Comparison of ENCODE assay signal across 8 mouse cellular contexts in the genomic region with DNA sequence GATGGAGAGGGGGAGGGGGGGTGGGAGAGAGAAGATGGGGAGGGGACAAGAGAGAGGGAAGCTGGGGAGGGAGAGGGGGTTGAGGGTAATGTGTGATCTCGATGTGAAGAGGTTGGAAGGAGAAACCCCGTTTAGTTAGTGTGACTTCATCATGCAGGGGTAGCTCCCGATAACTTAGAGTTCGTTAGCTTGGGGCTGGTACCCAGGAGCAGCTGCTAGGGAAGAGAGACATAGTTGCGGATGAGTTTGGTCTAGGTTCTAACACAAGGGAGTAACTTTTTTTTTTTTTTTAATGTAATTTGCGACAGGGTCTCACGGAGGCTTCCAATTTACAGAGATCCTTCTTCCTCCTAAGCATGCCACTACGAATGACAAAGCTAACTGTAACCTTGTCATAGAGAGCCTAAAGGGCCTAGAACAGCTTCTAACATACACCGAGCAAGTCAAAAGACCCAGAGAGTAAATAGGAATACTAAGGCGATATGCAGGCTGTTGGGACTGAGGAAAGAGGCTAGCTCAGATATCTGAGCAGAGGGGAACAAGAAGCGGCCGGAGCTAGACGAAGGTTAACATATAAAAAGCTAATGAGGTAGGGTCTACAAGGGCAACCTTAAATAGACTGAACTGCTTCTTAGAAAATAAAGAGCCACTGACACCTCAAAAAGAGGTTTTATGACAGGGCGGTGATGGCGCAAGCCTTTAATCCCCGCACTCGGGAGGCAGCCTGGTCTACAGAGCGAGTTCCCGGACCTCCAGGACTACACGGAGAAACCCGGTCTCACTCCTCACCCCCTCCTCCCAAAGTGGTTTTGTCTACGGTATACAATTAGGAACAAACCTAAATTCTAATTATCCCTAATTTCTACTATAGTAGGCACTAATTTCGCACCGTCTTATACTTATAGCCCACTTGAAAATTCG. TPM values are rescaled to one million over a fixed set of nuclear protein-coding genes. Genes with fewer than 3 reads are reported as not detected.
DNase-seq lines count a peak whose midpoint lies in the region; ATAC-seq and TF ChIP-seq lines count a peak whose summit lies in the region.

No protein-coding gene starts in this region.

- TF ChIP-seq POLR2A in limb, embryonic 14.5 days (IDR thresholded peaks at IDR 0.05; ENCODE audit: borderline replicate concordance, extremely low read depth, insufficient read depth, insufficient read length) = no peak; the same call in 1 of the 2 replicates

- TF ChIP-seq CTCF in E14TG2a.4 (conservative IDR thresholded peaks at IDR 0.05; ENCODE audit: low read length) = no peak

- peaks cover 8% of the 10 kb centered on the region; the same call in 1 of the 2 replicates for H3K4me1 ChIP-seq in heart, embryonic 10.5 days
- H3K4me1 ChIP-seq in E14TG2a.4 (replicated peaks; ENCODE audit: low read depth, low read length) = peaks cover 20% of the 10 kb centered on the region
- peaks cover 3% of the 10 kb centered on the region; the same call in 1 of the 2 replicates for H3K4me1 ChIP-seq in limb, embryonic 14.5 days (ENCODE audit: control insufficient read depth, insufficient read depth, low read length)
- no peaks in the 10 kb centered on the region for H3K4me1 ChIP-seq in neural tube, embryonic 11.5 days (ENCODE audit: control insufficient read depth, insufficient read depth, low read length)

- H3K36me3 ChIP-seq in heart, embryonic 10.5 days = no peaks in the 10 kb centered on the region
- H3K36me3 ChIP-seq in E14TG2a.4 (ENCODE audit: insufficient read depth, low read length) = no peaks in the 10 kb centered on the region
- no peaks in the 10 kb centered on the region for H3K36me3 ChIP-seq in limb, embryonic 14.5 days (ENCODE audit: control insufficient read depth, insufficient read depth, low read length)
- no peaks in the 10 kb centered on the region for H3K36me3 ChIP-seq in neural tube, embryonic 11.5 days (ENCODE audit: control insufficient read depth, insufficient read depth, low read length)

- 12% methylated on average over 25 of the region's 25 CpGs for WGBS in heart, embryonic 10.5 days
- 5% methylated on average over 25 of the region's 25 CpGs for WGBS in limb, embryonic 14.5 days
- WGBS in neural tube, embryonic 11.5 days = 6% methylated on average over 25 of the region's 25 CpGs

- no peaks in the 10 kb centered on the region for H3K9me3 ChIP-seq in heart, embryonic 10.5 days
- H3K9me3 ChIP-seq in E14TG2a.4 (ENCODE audit: low read length) = no peaks in the 10 kb centered on the region
- no peaks in the 10 kb centered on the region for H3K9me3 ChIP-seq in limb, embryonic 14.5 days (ENCODE audit: control insufficient read depth, low read length)
- no peaks in the 10 kb centered on the region for H3K9me3 ChIP-seq in neural tube, embryonic 11.5 days (ENCODE audit: control insufficient read depth, low read length)

- DNase-seq in heart, embryonic 10.5 days (ENCODE audit: low spot score) = no peak
- DNase-seq in heart, postnatal 25 days (ENCODE audit: low spot score) = no peak
- peak; percentile 23 for DNase-seq in embryo, embryonic 10 days (ENCODE audit: low spot score)
- peak; percentile 3 for DNase-seq in limb, embryonic 14.5 days (ENCODE audit: low spot score)
- DNase-seq in neural tube, embryonic 11.5 days (ENCODE audit: low spot score) = no peak
- DNase-seq in thymus, postnatal 25 days = peak; percentile 54

- intact Hi-C loops in heart, postnatal 25 days (cut with DNase I) = loop anchor here (5.0 to 10.0 kb wide), 3 partner anchors 100 to 342 kb away; a partner anchor contains a TSS

- H3K4me2 ChIP-seq in limb, embryonic 14.5 days (replicated peaks; ENCODE audit: low read depth, low read length, severe bottlenecking) = peak overlapping the region; percentile 65
- peak overlapping the region; percentile 79 for H3K4me2 ChIP-seq in neural tube, embryonic 11.5 days (ENCODE audit: low read depth)

- H3K27ac ChIP-seq in heart, embryonic 10.5 days = peak overlapping the region; percentile 93
- peak overlapping the region; percentile 93 for H3K27ac ChIP-seq in limb, embryonic 14.5 days (replicated peaks; ENCODE audit: low read depth, low read length)
- peak overlapping the region; percentile 90 for H3K27ac ChIP-seq in neural tube, embryonic 11.5 days (ENCODE audit: low read depth, low read length)

- H3K4me3 ChIP-seq in heart, embryonic 10.5 days = peak overlapping the region; percentile 82
- peak overlapping the region; percentile 95 for H3K4me3 ChIP-seq in E14TG2a.4 (replicated peaks; ENCODE audit: low read length)
- H3K4me3 ChIP-seq in limb, embryonic 14.5 days (replicated peaks; ENCODE audit: low read length) = peak overlapping the region; percentile 82
- H3K4me3 ChIP-seq in neural tube, embryonic 11.5 days (ENCODE audit: low read depth, low read length) = peak overlapping the region; percentile 56

- H3K27me3 ChIP-seq in heart, embryonic 10.5 days (ENCODE audit: insufficient read depth, poor library complexity, severe bottlenecking) = no peaks in the 10 kb centered on the region
- no peaks in the 10 kb centered on the region for H3K27me3 ChIP-seq in E14TG2a.4 (ENCODE audit: insufficient read depth, low read length)
- H3K27me3 ChIP-seq in limb, embryonic 14.5 days (ENCODE audit: control insufficient read depth, insufficient read depth, low read length) = no peaks in the 10 kb centered on the region
- H3K27me3 ChIP-seq in neural tube, embryonic 11.5 days (ENCODE audit: control insufficient read depth, insufficient read depth, low read length) = no peaks in the 10 kb centered on the region

- H3K9ac ChIP-seq in limb, embryonic 14.5 days (ENCODE audit: low read depth, low read length, severe bottlenecking) = peak overlapping the region; percentile 69
- H3K9ac ChIP-seq in neural tube, embryonic 11.5 days (ENCODE audit: low read length) = peak overlapping the region; percentile 81

- peak; percentile 6; the same call in 1 of the 2 replicates for ATAC-seq in granulocyte monocyte progenitor cell, adult 5-6 weeks (replicated peaks; ENCODE audit: poor library complexity, severe bottlenecking)
- peak; percentile 16 for ATAC-seq in limb, embryonic 14.5 days (ENCODE audit: low FRiP score, low read depth)
- ATAC-seq in neural tube, embryonic 11.5 days (ENCODE audit: insufficient read depth, low FRiP score, low TSS enrichment) = peak; percentile 51

RNA-seq across cellular contexts. Expression of a gene that starts 0.5 kb away (rescaled TPM):
- polyA plus RNA-seq in heart, embryonic 10.5 days (2016; fragmentation: Nextera tagmentation; extraction: Ambion mirVana) = 138 and 187 TPM in 2 replicates
- total RNA-seq in heart, postnatal 25 days (2021) = 100 to 1,000 TPM; 231 to 256 TPM
- total RNA-seq in granulocyte monocyte progenitor cell, adult 5-6 weeks (2014; fragmentation: Nextera tagmentation) = 128 and 160 TPM in 2 replicates
- 61.3 and 84.4 TPM in 2 replicates for total RNA-seq in granulocyte monocyte progenitor cell, adult 5-6 weeks (2017)
- polyA plus RNA-seq in limb, embryonic 14.5 days (2012; rRNA removed) = 78.3 and 87.5 TPM in 2 replicates
- 92.0 and 102 TPM in 2 replicates for polyA plus RNA-seq in limb, embryonic 14.5 days (2014; fragmentation: Nextera tagmentation; extraction: Ambion mirVana)
- polyA plus RNA-seq in neural tube, embryonic 11.5 days (2014; fragmentation: Nextera tagmentation; extraction: Ambion mirVana) = 106 and 122 TPM in 2 replicates

RNA-seq across cellular contexts. Expression of a gene that starts 18.4 kb away (rescaled TPM):
- 32.8 and 33.5 TPM in 2 replicates for polyA plus RNA-seq in heart, embryonic 10.5 days (2016; fragmentation: Nextera tagmentation; extraction: Ambion mirVana)
- 10 to 100 TPM; 91.0 to 98.8 TPM for total RNA-seq in heart, postnatal 25 days (2021)
- 176 TPM in 2 replicates for total RNA-seq in granulocyte monocyte progenitor cell, adult 5-6 weeks (2014; fragmentation: Nextera tagmentation)
- 185 and 219 TPM in 2 replicates for total RNA-seq in granulocyte monocyte progenitor cell, adult 5-6 weeks (2017)
- 160 and 214 TPM in 2 replicates for polyA plus RNA-seq in limb, embryonic 14.5 days (2012; rRNA removed)
- polyA plus RNA-seq in limb, embryonic 14.5 days (2014; fragmentation: Nextera tagmentation; extraction: Ambion mirVana) = 60.9 and 64.9 TPM in 2 replicates
- 32.7 and 35.6 TPM in 2 replicates for polyA plus RNA-seq in neural tube, embryonic 11.5 days (2014; fragmentation: Nextera tagmentation; extraction: Ambion mirVana)

Comparison
In these comparisons a context has a peak if more than half of its experiments do, and no peak if none do; other contexts are left out.
1. DNase-seq: peak in embryo, embryonic 10 days (single experiment), limb, embryonic 14.5 days (single experiment) and thymus, postnatal 25 days (single experiment); none in heart, embryonic 10.5 days (single experiment), heart, postnatal 25 days (single experiment) and neural tube, embryonic 11.5 days (single experiment).
2. Peak in every context shown above with its lines, with median percentiles within 50 percentile points of each other: H3K27ac ChIP-seq, H3K4me3 ChIP-seq and ATAC-seq.